In the genomic region with DNA sequence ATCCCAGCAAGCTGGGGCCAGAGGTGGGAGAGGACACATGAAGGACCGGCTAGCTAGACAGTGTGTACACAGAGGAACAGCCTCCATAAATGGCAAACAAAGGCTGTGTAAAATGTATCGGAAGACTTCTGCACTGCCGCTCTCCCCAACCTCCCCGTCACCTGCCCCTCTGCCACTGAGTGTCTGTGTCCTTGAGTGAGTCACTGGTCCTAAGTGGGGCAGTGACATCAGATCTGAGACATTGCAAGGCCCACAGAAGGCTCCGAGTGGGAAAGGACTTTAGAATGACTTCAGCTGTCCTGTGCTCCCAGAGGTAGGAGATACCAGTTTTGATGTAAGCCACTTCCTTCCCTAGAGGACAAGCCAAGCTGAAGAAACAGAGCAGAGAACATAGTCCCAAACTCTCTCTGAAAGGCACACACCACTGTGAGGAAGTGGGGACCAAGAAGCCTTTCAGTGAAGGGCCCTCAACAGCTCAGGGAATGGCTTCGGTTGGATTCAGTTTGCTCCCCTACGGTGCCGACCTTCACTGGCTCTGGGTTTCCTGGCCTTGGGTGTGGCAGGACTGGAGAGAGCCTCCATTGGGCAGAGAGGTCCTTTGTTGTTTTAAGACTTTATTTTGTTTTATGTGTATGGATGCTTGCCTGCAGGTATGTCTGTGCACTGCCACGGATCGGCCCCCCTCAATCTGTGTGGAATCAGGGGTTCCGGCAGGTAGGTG, we compare ENCODE assay signal across 25 mouse cellular contexts. TPM values are rescaled to one million over a fixed set of nuclear protein-coding genes. Genes with fewer than 3 reads are reported as not detected.
DNase-seq lines count a peak whose midpoint lies in the region; ATAC-seq and TF ChIP-seq lines count a peak whose summit lies in the region.
"Had no signal": no experiment of that assay in that cellular context is flagged by ENCODE, and none has a peak within 500 bp of the region (broad histone marks: within the 10 kb centered on the region; RNA-seq: fewer than 3 reads in every experiment).

No protein-coding gene starts in this region.

- no peaks in the 10 kb centered on the region for H3K27me3 ChIP-seq in E14TG2a.4 (ENCODE audit: insufficient read depth, low read length)
- H3K27me3 ChIP-seq in midbrain, postnatal 0 days (ENCODE audit: insufficient read depth, low read length) = no peaks in the 10 kb centered on the region
- H3K27me3 ChIP-seq: embryonic facial prominence, embryonic 12.5 days; forebrain, embryonic 12.5 days; intestine, embryonic 15.5 days; kidney, embryonic 15.5 days had no signal

- no peak overlapping the region for H3K4me3 ChIP-seq in gastrocnemius, adult 2 months
- peak overlapping the region; percentile 54 for H3K4me3 ChIP-seq in E14TG2a.4 (replicated peaks; ENCODE audit: low read length)
- no peak overlapping the region for H3K4me3 ChIP-seq in midbrain, postnatal 0 days (ENCODE audit: low read depth, low read length)
- H3K4me3 ChIP-seq: embryonic facial prominence, embryonic 12.5 days; forebrain, embryonic 12.5 days; heart, embryonic 10.5 days; intestine, embryonic 15.5 days; kidney, embryonic 15.5 days had no signal

- no peaks in the 10 kb centered on the region for H3K9me3 ChIP-seq in E14TG2a.4 (ENCODE audit: low read length)
- H3K9me3 ChIP-seq in midbrain, postnatal 0 days (ENCODE audit: low read length) = no peaks in the 10 kb centered on the region
- H3K9me3 ChIP-seq: embryonic facial prominence, embryonic 12.5 days; forebrain, embryonic 12.5 days; heart, embryonic 10.5 days; intestine, embryonic 15.5 days; kidney, embryonic 15.5 days had no signal

- no peak for ATAC-seq in midbrain, postnatal 0 days (ENCODE audit: low FRiP score)
- ATAC-seq: activated CD4-positive, CD25-positive, alpha-beta regulatory T cell, adult 4 months; forebrain, postnatal 0 days; intestine, embryonic 15.5 days had no signal

- H3K9ac ChIP-seq in midbrain, postnatal 0 days (replicated peaks; ENCODE audit: low read length, poor library complexity, severe bottlenecking) = no peak overlapping the region
- H3K9ac ChIP-seq: embryonic facial prominence, embryonic 12.5 days; forebrain, embryonic 12.5 days; forebrain, postnatal 0 days; hindbrain, embryonic 14.5 days; intestine, embryonic 15.5 days; kidney, embryonic 15.5 days had no signal

- H3K4me2 ChIP-seq in midbrain, postnatal 0 days (ENCODE audit: low read depth, low read length, poor library complexity, severe bottlenecking) = no peak overlapping the region
- H3K4me2 ChIP-seq: embryonic facial prominence, embryonic 12.5 days; forebrain, embryonic 12.5 days; hindbrain, embryonic 14.5 days; intestine, embryonic 15.5 days; kidney, embryonic 15.5 days had no signal

- intact Hi-C loops in gastrocnemius, adult 2 months (cut with DNase I) = no loop called here
- intact Hi-C loops in gastrocnemius, postnatal 14 days (cut with DNase I; ENCODE audit: low total_unique reads) = no loop called here

- H3K27ac ChIP-seq in gastrocnemius, adult 2 months = peak overlapping the region; percentile 25; the same call in 1 of the 2 replicates
- no peak overlapping the region for H3K27ac ChIP-seq in midbrain, postnatal 0 days (ENCODE audit: low read depth, low read length)
- H3K27ac ChIP-seq: embryonic facial prominence, embryonic 12.5 days; forebrain, embryonic 12.5 days; heart, embryonic 10.5 days; hindbrain, embryonic 14.5 days; intestine, embryonic 15.5 days; kidney, embryonic 15.5 days had no signal

- DNase-seq in gastrocnemius, adult 2 months = no peak
- DNase-seq in gastrocnemius, postnatal 14 days = no peak
- peak; percentile 61 for DNase-seq in R1 (ENCODE audit: low read depth, low spot score)
- DNase-seq in adrenal gland, postnatal 14 days = peak; percentile 78
- no peak for DNase-seq in urinary bladder, postnatal 4 days (ENCODE audit: low spot score in 2 of 2)
- DNase-seq in urinary bladder, adult 18-20 months (ENCODE audit: low spot score in 2 of 2) = no peak
- no peak for DNase-seq in midbrain, postnatal 0 days (ENCODE audit: low spot score)
- DNase-seq: cerebellum, adult 11-12 months; cerebellum, adult 9-10 months; cerebellum, postnatal 25 days; forebrain, postnatal 0 days; gastrocnemius, postnatal 36 days; heart, adult 18-20 months; heart, postnatal 10 days; kidney, adult 18-20 months had no signal

- peaks cover 75% of the 10 kb centered on the region for H3K4me1 ChIP-seq in E14TG2a.4 (replicated peaks; ENCODE audit: low read depth, low read length)
- H3K4me1 ChIP-seq in midbrain, postnatal 0 days (ENCODE audit: insufficient read depth, low read length) = peaks cover 4% of the 10 kb centered on the region; the same call in 1 of the 2 replicates
- H3K4me1 ChIP-seq: intestine, embryonic 15.5 days had no signal

- H3K36me3 ChIP-seq in E14TG2a.4 (ENCODE audit: insufficient read depth, low read length) = no peaks in the 10 kb centered on the region
- no peaks in the 10 kb centered on the region for H3K36me3 ChIP-seq in midbrain, postnatal 0 days (ENCODE audit: insufficient read depth, low read length)
- H3K36me3 ChIP-seq: embryonic facial prominence, embryonic 12.5 days; forebrain, embryonic 12.5 days; heart, embryonic 10.5 days; intestine, embryonic 15.5 days; kidney, embryonic 15.5 days had no signal

- TF ChIP-seq CTCF in gastrocnemius, adult 2 months (IDR thresholded peaks at IDR 0.05) = no peak
- TF ChIP-seq CTCF in E14TG2a.4 (conservative IDR thresholded peaks at IDR 0.05; ENCODE audit: low read length) = no peak
- TF ChIP-seq CTCF in midbrain, postnatal 0 days (IDR thresholded peaks at IDR 0.05) = no peak

- 91% methylated on average over 11 of the region's 11 CpGs for WGBS in midbrain, postnatal 0 days

RNA-seq across cellular contexts. Expression of a gene that starts 4.9 kb away (rescaled TPM):
- total RNA-seq in gastrocnemius, adult 2 months (2021) = 10 to 100 TPM in 1 of 2 experiments, 1 to 10 TPM in 1; 9.8 to 12.6 TPM
- 10 to 100 TPM; 12.3 to 14.7 TPM for total RNA-seq in gastrocnemius, postnatal 14 days (2021)
- 45.1 and 45.2 TPM in 2 replicates for total RNA-seq in adrenal gland, postnatal 14 days (2021)
- 6.6 and 7.5 TPM in 2 replicates for total RNA-seq in midbrain, postnatal 0 days (2014; rRNA removed)
- 7.4 and 8.6 TPM in 2 replicates for polyA plus RNA-seq in midbrain, postnatal 0 days (2015; fragmentation: Nextera tagmentation; extraction: Ambion mirVana)

RNA-seq across cellular contexts. Expression of a gene that starts 37.5 kb away (rescaled TPM):
- 10 to 100 TPM; 10.3 to 18.0 TPM for total RNA-seq in gastrocnemius, adult 2 months (2021)
- 10 to 100 TPM; 11.5 to 12.9 TPM for total RNA-seq in gastrocnemius, postnatal 14 days (2021)
- total RNA-seq in adrenal gland, postnatal 14 days (2021) = 20.0 and 21.2 TPM in 2 replicates
- 42.0 and 51.7 TPM in 2 replicates for total RNA-seq in midbrain, postnatal 0 days (2014; rRNA removed)
- 84.0 and 89.1 TPM in 2 replicates for polyA plus RNA-seq in midbrain, postnatal 0 days (2015; fragmentation: Nextera tagmentation; extraction: Ambion mirVana)

RNA-seq across cellular contexts. Expression of a gene that starts 37.8 kb away (rescaled TPM):
- under 1 TPM in 1 of 2 experiments, not detected in 1; 0.03 TPM for total RNA-seq in gastrocnemius, adult 2 months (2021)
- under 1 TPM; 0.10 to 0.13 TPM for total RNA-seq in gastrocnemius, postnatal 14 days (2021)
- total RNA-seq in adrenal gland, postnatal 14 days (2021) = 0.11 and 0.38 TPM in 2 replicates
- total RNA-seq in midbrain, postnatal 0 days (2014; rRNA removed) = 23.9 and 29.5 TPM in 2 replicates
- 4.3 and 5.0 TPM in 2 replicates for polyA plus RNA-seq in midbrain, postnatal 0 days (2015; fragmentation: Nextera tagmentation; extraction: Ambion mirVana)
- total RNA-seq: heart, postnatal 10 days; hematopoietic stem cell, adult 5-6 weeks had no signal
- polyA plus RNA-seq: heart, embryonic 14.5 days had no signal

RNA-seq across cellular contexts. Expression of a gene that starts 53.8 kb away (rescaled TPM):
- total RNA-seq in gastrocnemius, adult 2 months (2021) = 10 to 100 TPM in 1 of 2 experiments, 1 to 10 TPM in 1; 6.9 to 14.2 TPM
- total RNA-seq in gastrocnemius, postnatal 14 days (2021) = 10 to 100 TPM; 12.0 to 12.3 TPM
- 42.6 and 46.6 TPM in 2 replicates for total RNA-seq in adrenal gland, postnatal 14 days (2021)
- total RNA-seq in midbrain, postnatal 0 days (2014; rRNA removed) = 34.4 and 51.1 TPM in 2 replicates
- polyA plus RNA-seq in midbrain, postnatal 0 days (2015; fragmentation: Nextera tagmentation; extraction: Ambion mirVana) = 10.1 and 12.4 TPM in 2 replicates

RNA-seq across cellular contexts. Expression of a gene that starts 54.1 kb away (rescaled TPM):
- 1 to 10 TPM; 4.7 to 5.0 TPM for total RNA-seq in gastrocnemius, adult 2 months (2021)
- total RNA-seq in gastrocnemius, postnatal 14 days (2021) = 1 to 10 TPM; 4.7 to 5.4 TPM
- 9.7 and 12.0 TPM in 2 replicates for total RNA-seq in adrenal gland, postnatal 14 days (2021)
- total RNA-seq in midbrain, postnatal 0 days (2014; rRNA removed) = 58.2 and 64.9 TPM in 2 replicates
- 26.1 and 26.5 TPM in 2 replicates for polyA plus RNA-seq in midbrain, postnatal 0 days (2015; fragmentation: Nextera tagmentation; extraction: Ambion mirVana)

Comparison
In these comparisons a context has a peak if more than half of its experiments do, and no peak if none do; other contexts are left out.
1. DNase-seq: peak in R1 (single experiment) and adrenal gland, postnatal 14 days (single experiment); none in gastrocnemius, adult 2 months (single experiment), gastrocnemius, postnatal 14 days (single experiment), urinary bladder, postnatal 4 days (0 of 2), urinary bladder, adult 18-20 months (0 of 2) and midbrain, postnatal 0 days (single experiment).
2. RNA of a gene that starts 37.8 kb away (total RNA-seq): 23.9 to 29.5 TPM in midbrain, postnatal 0 days; 0.10 to 0.13 TPM in gastrocnemius, postnatal 14 days, 0.11 to 0.38 TPM in adrenal gland, postnatal 14 days and 0.03 TPM in gastrocnemius, adult 2 months; every median in the first group is over 10 times any median in the second.